Mouse (Mus musculus) forebrain, embryonic 16.5 days (tissue): ENCODE measurements around the gene Rragd. TPM values are rescaled to one million over a fixed set of nuclear protein-coding genes. Genes with fewer than 3 reads are reported as not detected.

Experiments
- ATAC-seq: fragments of 200-750 bp; cut with Nextera tagmentation; 2 replicates; pipeline ENCODE4 v1.8.0; 2017; ENCODE audit warnings: mild to moderate bottlenecking, moderate library complexity
- H3K27ac ChIP-seq: fragments of 300-500 bp; sonication (generic); 2 replicates; pipeline ENCODE4 v1.5.1; 2014; ENCODE audit warnings: low read length, control low read depth
- H3K27me3 ChIP-seq: fragments of 300-500 bp; sonication (generic); replicated peaks from 2 replicates; pipeline ENCODE4 v1.6.1; 2014; ENCODE audit warnings: low read length; ENCODE audit not compliant: control insufficient read depth, insufficient read depth
- H3K36me3 ChIP-seq: fragments of 300-500 bp; sonication (generic); 2 replicates; pipeline ENCODE4 v1.6.1; 2014; ENCODE audit not compliant: control insufficient read depth, insufficient read depth
- H3K4me1 ChIP-seq: fragments of 300-500 bp; sonication (generic); replicated peaks from 2 replicates; pipeline ENCODE4 v1.6.1; 2014; ENCODE audit warnings: low read length; ENCODE audit not compliant: control insufficient read depth, insufficient read depth
- H3K4me2 ChIP-seq: fragments of 300-500 bp; sonication (generic); 2 replicates; pipeline ENCODE4 v1.6.1; 2014; ENCODE audit warnings: mild to moderate bottlenecking, low read length, control low read depth
- H3K4me3 ChIP-seq: fragments of 300-500 bp; sonication (generic); replicated peaks from 2 replicates; pipeline ENCODE4 v1.5.1; 2014; ENCODE audit warnings: mild to moderate bottlenecking, low read length, control low read depth
- H3K9ac ChIP-seq: fragments of 300-500 bp; sonication (generic); replicated peaks from 2 replicates; pipeline ENCODE4 v1.6.1; 2014; ENCODE audit warnings: low read depth, low read length, control low read depth
- H3K9me3 ChIP-seq: fragments of 300-500 bp; sonication (generic); 2 replicates; pipeline ENCODE4 v1.6.1; 2016; ENCODE audit warnings: low read length; ENCODE audit not compliant: control insufficient read depth
- WGBS: fragments of 180-500 bp; shearing (Covaris S2); extraction: QIAGEN DNeasy Blood & Tissue Kit; methylation state at CpG from one replicate; pipeline ENCODE4 v1.1.7; 2014; 5-methylcytosine and 5-hydroxymethylcytosine counted together
- polyA plus RNA-seq: library from polyadenylated mRNA; unstranded; fragments of >200 nt; fragmentation: Nextera tagmentation; extraction: Ambion mirVana; gene quantifications from 2 replicates; pipeline ENCODE4 v1.2.1, GENCODE M21; 2015

Rragd gene
- polyA plus RNA-seq, 1 experiment from 2014 or later: 23.6 TPM

DNA sequence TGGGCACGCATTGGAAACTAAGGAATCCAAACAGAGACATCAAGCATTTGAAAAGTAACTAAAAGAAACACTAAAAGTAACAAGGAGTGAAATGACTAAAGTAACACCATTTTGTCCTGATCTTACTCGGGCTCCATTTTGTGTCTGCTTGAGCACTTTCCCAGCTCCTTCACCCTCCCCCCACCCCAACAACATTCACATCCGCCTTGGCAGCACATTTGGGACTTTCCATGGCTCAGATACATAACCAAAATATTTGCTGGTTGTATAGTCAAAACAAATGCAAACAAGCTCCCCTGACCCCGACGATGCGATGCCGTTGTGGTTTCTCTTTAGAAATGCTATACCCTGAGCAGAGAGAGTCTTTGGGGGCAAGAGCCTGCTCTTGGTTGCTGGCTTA is 46.3 kb downstream of the Rragd start:
- H3K4me2 ChIP-seq: no peak overlapping the region
- no peak for ATAC-seq
- no peaks in the 10 kb centered on the region for H3K36me3 ChIP-seq
- no peaks in the 10 kb centered on the region for H3K9me3 ChIP-seq
- H3K27ac ChIP-seq: no peak overlapping the region
- 83% methylated on average over 7 of the region's 7 CpGs for WGBS
- H3K27me3 ChIP-seq: no peaks in the 10 kb centered on the region
- no peak overlapping the region for H3K4me3 ChIP-seq
- H3K9ac ChIP-seq: no peak overlapping the region
- peaks cover 15% of the 10 kb centered on the region for H3K4me1 ChIP-seq

DNA sequence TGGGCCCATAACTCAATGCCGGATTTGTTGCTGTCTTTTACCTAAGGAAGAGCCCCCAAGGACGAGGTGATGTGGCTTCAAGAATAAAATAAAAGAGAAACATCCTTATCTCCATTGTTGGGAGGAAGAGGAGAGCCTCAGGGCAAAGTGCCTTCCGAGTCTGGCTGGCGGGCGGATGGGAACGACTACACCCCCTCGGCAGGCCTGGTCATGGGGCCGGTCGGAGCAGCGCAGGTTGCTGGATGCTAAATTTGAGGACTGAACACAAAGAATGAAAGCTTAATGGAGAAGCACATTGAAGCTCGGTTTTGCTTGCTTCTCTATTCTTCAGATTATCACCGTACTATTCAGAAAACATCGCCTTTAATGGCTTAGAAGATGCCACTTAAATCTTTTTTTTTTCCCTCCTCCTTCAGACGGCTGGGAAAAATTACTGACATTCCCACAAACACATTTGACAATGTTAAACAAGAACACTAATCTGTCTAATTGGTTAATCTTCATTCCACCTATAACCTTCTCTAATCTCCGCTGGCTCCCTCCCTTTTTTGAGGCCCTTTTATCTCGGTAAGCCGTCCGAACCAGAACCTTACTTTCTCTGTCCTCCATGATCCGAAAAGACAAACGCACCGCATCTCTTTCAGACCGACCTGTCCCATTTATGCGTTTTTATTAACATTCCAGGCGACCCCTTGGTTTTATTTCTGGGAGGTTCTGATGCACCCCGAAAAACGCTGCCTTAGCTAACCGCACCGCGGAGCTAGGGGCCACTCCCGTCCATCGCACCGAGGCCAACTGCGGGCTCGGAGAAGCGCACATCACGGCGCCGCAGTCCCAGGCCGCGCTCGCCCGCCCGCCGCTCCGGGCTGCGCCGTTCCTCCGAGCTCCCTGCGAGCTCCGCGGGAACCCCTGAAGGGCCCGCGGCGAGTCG is 47.7 kb downstream of the Rragd start:
- Histone ChIP-seq H3K4me2 (peak overlapping the region; percentile 69), H3K27ac (peak overlapping the region; percentile 95), H3K36me3 (peaks cover under 1% of the 10 kb centered on the region; the same call in 1 of the 2 replicates), H3K9me3 (peaks cover under 1% of the 10 kb centered on the region; the same call in 1 of the 2 replicates), H3K9ac (peak overlapping the region; percentile 95), H3K27me3 (no peaks in the 10 kb centered on the region), H3K4me1 (peaks cover 15% of the 10 kb centered on the region), H3K4me3 (peak overlapping the region; percentile 96)
- peak; percentile 83 for ATAC-seq
- 1% methylated on average over 52 of the region's 55 CpGs for WGBS

DNA sequence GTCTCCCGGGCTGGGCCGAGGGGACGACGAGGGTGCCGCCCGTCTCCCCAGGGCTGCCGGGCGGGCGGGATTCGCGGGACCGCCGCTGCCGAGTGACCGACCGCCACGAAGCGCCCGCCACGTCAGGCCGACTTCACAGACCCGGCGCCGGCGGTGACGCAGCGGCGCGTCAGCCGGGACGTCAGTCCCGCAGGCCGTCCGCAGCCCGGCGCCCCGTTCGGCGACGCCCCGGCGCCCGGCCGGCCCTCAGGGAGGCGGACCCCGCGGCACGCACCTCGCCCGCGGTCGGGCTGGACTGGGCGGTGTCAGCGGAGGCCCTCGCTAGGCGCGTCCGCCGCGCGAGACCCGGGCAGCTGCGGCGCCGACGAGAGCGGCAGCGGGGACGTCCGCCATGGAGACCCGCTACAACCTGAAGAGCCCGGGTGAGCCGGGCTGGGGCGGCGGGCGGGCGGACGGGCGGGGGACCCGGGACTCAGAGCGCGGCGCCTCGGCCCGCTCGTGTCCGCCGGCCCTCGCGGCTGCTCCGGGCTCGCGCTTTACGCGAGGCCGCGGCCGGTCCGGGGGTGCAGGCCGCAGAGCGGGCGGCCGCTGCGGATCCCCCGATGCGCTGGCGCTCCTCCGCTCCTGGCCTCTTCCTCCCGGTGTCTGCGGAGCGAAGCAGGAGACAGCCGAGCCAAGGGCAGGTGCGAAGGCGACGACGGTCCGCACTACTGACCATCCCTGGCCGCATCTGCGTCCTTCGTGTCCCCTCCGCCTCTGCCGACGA is 48.5 kb downstream of the Rragd start, which contains the start of gene Ube2j1:
Gene Ube2j1 (plus strand): TSS at position 222 of the 766 bp plus-strand sequence.
- Histone ChIP-seq H3K36me3 (peaks cover 4% of the 10 kb centered on the region; the same call in 1 of the 2 replicates), H3K4me3 (peak within 1 kb of the TSS; percentile 96), H3K27me3 (no peaks in the 10 kb centered on the region), H3K9ac (peak within 1 kb of the TSS; percentile 95), H3K9me3 (peaks cover 2% of the 10 kb centered on the region; the same call in 1 of the 2 replicates), H3K4me2 (peak within 1 kb of the TSS; percentile 69), H3K27ac (peak within 1 kb of the TSS; percentile 95), H3K4me1 (peaks cover 15% of the 10 kb centered on the region)
- ATAC-seq: peak; percentile 97
- under 1% methylated on average over 78 of the region's 123 CpGs for WGBS

DNA sequence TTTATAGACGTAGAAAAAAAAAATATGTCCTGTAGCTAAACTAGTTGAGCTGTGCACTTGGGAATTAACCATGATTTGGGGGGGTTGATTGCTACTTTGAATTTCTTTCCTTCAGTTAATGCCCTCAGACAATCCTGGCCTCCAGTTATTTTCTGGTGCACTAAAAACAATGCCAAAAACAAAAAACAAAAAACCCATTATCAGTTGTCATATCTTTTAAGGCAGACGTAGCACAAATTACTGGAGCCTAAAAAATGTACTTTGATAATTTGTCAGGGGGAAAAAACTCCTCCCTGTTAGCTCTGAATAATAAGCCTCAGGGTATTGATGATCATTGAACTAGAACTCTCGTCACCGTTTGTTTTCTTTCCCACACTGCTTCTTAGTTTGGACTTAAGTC is 49.2 kb downstream of the Rragd start:
- WGBS: 2% methylated on average over 4 of the region's 4 CpGs
- H3K27ac ChIP-seq: no peak overlapping the region; the same call in 1 of the 2 replicates

DNA sequence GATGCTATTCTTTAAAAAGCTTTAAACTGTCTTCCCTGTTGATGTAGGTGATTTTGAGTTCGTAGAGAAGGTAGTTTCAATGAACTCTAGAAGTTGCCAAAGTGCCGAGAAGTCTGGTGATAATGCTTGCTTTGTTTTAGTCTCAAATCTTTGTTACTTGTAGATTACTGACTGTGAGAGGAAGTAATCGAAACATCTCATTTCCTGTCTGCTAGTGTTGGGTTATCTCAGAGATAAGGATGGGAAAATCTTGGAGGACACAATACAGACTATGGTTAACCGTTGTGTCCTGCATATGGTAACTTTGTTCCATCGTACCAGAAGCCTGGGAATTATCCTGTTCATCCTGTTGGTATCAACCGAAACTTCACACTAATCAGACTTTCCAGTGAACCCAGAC is 50.7 kb downstream of the Rragd start:
- Histone ChIP-seq H3K4me3 (no peak overlapping the region), H3K27ac (no peak overlapping the region), H3K9ac (no peak overlapping the region), H3K36me3 (peaks cover 4% of the 10 kb centered on the region; the same call in 1 of the 2 replicates), H3K9me3 (peaks cover 2% of the 10 kb centered on the region; the same call in 1 of the 2 replicates), H3K4me1 (peaks cover 15% of the 10 kb centered on the region), H3K4me2 (no peak overlapping the region), H3K27me3 (no peaks in the 10 kb centered on the region)
- ATAC-seq: no peak
- WGBS: 87% methylated on average over 6 of the region's 6 CpGs

More for the DNA sequence above, 49.2 kb downstream of the Rragd start:
- Histone ChIP-seq H3K9me3 (peaks cover 2% of the 10 kb centered on the region; the same call in 1 of the 2 replicates), H3K9ac (peak overlapping the region; percentile 95), H3K27me3 (no peaks in the 10 kb centered on the region), H3K36me3 (peaks cover 4% of the 10 kb centered on the region; the same call in 1 of the 2 replicates), H3K4me3 (peak overlapping the region; percentile 96), H3K4me2 (peak overlapping the region; percentile 69), H3K4me1 (peaks cover 15% of the 10 kb centered on the region)
- ATAC-seq: no peak

DNA sequence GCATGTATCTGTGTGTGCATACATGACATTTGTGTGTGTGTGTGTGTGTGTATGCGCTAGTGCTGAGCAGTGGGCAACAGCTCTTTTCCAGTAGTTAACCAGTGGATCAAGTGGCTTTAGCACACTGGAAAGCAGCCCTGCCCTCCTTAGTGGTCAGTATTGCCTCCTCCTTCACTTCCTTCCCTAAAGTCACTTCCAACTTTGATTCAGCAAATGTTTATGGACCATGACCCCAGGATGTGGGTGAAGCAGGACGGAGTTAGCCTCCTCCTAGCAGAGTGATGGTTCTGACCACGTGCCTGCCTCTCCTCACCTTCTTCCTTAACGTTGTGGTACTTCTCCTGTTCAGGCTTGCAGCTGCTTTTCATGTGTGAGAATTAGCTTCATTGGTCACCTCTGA is 57.0 kb downstream of the Rragd start:
- peaks cover 32% of the 10 kb centered on the region for H3K36me3 ChIP-seq
- no peak overlapping the region for H3K4me2 ChIP-seq
- H3K27ac ChIP-seq: no peak overlapping the region
- 93% methylated on average over 4 of the region's 4 CpGs for WGBS
- H3K9me3 ChIP-seq: peaks cover 2% of the 10 kb centered on the region; the same call in 1 of the 2 replicates
- H3K4me3 ChIP-seq: no peak overlapping the region
- no peak overlapping the region for H3K9ac ChIP-seq
- H3K27me3 ChIP-seq: no peaks in the 10 kb centered on the region
- no peaks in the 10 kb centered on the region for H3K4me1 ChIP-seq
- no peak for ATAC-seq

DNA sequence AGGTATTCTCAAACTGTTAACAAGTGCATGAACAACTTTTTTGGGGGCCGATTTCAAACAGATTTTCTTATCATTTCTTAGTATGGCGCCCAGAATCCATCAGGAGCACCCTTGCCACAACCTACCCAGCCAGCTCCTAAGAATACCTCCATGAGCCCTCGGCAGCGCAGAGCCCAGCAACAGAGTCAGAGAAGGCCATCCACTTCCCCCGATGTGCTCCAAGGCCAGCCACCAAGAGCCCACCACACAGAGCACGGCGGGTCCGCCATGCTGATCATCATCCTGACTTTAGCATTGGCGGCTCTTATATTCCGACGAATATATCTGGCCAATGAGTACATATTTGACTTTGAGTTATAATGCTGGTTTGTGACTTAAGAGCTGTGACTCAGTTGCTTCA is 66.8 kb downstream of the Rragd start:
- H3K36me3 ChIP-seq: peaks cover 32% of the 10 kb centered on the region
- no peaks in the 10 kb centered on the region for H3K27me3 ChIP-seq

DNA sequence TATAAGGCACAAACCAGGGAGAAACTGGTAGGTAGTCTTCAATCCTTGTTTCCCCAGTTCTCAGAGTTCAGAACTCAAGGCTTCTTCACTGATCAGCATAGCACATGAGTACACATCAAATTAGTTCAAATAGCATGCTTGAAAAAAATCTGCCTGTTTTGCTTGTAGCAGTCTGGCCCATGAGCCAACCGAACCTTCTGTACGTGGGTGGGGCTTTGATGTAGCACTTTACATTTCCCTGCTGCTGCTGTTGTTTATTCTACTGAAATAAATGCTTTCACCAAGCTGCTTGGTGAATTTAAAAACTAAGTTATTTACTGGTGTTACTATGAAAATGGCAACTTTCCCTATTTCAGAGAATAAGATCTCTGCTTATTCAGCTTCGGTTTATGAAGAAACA is 69.2 kb downstream of the Rragd start:
- no peak overlapping the region for H3K27ac ChIP-seq
- H3K36me3 ChIP-seq: peaks cover 17% of the 10 kb centered on the region
- no peak for ATAC-seq
- no peaks in the 10 kb centered on the region for H3K4me1 ChIP-seq
- H3K4me3 ChIP-seq: no peak overlapping the region
- H3K4me2 ChIP-seq: no peak overlapping the region
- no peak overlapping the region for H3K9ac ChIP-seq
- no peaks in the 10 kb centered on the region for H3K27me3 ChIP-seq
- no peaks in the 10 kb centered on the region for H3K9me3 ChIP-seq
- 82% methylated on average over 3 of the region's 3 CpGs for WGBS

More for the DNA sequence above, 66.8 kb downstream of the Rragd start:
- no peak for ATAC-seq
- no peak overlapping the region for H3K4me2 ChIP-seq
- no peaks in the 10 kb centered on the region for H3K4me1 ChIP-seq
- 98% methylated on average over 11 of the region's 11 CpGs for WGBS
- no peak overlapping the region for H3K9ac ChIP-seq
- H3K4me3 ChIP-seq: no peak overlapping the region
- H3K9me3 ChIP-seq: no peaks in the 10 kb centered on the region
- no peak overlapping the region for H3K27ac ChIP-seq

DNA sequence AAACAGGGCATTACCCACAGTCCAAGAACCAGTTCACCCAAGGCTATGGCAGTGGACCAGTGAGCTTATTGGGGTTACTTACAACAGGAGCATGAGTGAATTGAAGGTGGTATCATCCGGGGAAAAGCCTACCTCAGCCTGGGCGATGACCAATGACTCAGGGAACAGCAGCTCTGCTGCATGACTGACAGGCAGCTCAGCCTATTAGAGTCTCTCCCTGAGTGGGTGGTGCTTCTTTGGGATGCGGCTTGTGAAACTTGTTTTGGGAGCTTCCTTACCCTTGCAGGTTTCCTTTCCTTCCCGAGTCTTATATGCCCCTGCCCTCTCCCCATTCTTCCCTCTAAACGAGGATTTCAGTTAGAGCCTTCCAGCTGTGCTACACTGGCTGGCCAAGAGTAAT is 69.8 kb downstream of the Rragd start:
- no peaks in the 10 kb centered on the region for H3K27me3 ChIP-seq
- 90% methylated on average over 5 of the region's 5 CpGs for WGBS
- no peak overlapping the region for H3K4me3 ChIP-seq
- H3K27ac ChIP-seq: no peak overlapping the region
- no peak overlapping the region for H3K9ac ChIP-seq
- no peaks in the 10 kb centered on the region for H3K9me3 ChIP-seq
- H3K4me2 ChIP-seq: no peak overlapping the region
- no peaks in the 10 kb centered on the region for H3K4me1 ChIP-seq
- H3K36me3 ChIP-seq: peaks cover 17% of the 10 kb centered on the region
- ATAC-seq: no peak
